Mouse (Mus musculus): ENCODE measurements around the gene Ring1. TPM values are rescaled to one million over a fixed set of nuclear protein-coding genes. Genes with fewer than 3 reads are reported as not detected.

The Ring1 gene
- polyA plus RNA-seq, 1 experiment from 2014 or later: 20.4 TPM

DNA sequence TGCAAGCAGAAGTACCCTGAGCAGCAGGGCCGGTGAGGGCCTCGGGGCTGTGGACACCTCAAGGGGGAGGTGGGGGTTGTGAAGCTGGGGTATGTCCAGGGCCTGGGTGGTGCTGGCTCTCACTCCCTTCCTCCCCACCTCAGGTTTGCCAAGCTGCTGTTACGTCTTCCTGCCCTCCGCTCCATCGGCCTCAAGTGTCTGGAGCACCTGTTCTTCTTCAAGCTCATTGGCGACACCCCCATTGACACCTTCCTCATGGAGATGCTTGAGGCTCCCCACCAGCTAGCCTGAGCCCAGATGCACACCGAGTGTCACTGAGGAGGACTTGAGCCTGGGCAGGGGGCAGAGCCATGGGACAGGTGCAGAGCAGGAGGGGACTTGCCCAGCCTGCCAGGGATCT lies 12.8 kb upstream of the Ring1 start:
- no peak for ATAC-seq
- no peak overlapping the region for H3K27ac ChIP-seq (ENCODE audit: low read length)
- WGBS: 93% methylated on average over 7 of the region's 7 CpGs
- peaks cover 19% of the 10 kb centered on the region for H3K36me3 ChIP-seq (ENCODE audit: control insufficient read depth, insufficient read depth)
- H3K4me2 ChIP-seq (ENCODE audit: low read length): no peak overlapping the region
- H3K9me3 ChIP-seq (ENCODE audit: control insufficient read depth, low read length): no peaks in the 10 kb centered on the region
- no peaks in the 10 kb centered on the region for H3K27me3 ChIP-seq (replicated peaks; ENCODE audit: control insufficient read depth, insufficient read depth, low read length)
- H3K9ac ChIP-seq (replicated peaks; ENCODE audit: low read depth, low read length): no peak overlapping the region
- peaks cover 32% of the 10 kb centered on the region for H3K4me1 ChIP-seq (replicated peaks; ENCODE audit: control insufficient read depth, insufficient read depth, low read length)
- no peak overlapping the region for H3K4me3 ChIP-seq (replicated peaks; ENCODE audit: low read length)

DNA sequence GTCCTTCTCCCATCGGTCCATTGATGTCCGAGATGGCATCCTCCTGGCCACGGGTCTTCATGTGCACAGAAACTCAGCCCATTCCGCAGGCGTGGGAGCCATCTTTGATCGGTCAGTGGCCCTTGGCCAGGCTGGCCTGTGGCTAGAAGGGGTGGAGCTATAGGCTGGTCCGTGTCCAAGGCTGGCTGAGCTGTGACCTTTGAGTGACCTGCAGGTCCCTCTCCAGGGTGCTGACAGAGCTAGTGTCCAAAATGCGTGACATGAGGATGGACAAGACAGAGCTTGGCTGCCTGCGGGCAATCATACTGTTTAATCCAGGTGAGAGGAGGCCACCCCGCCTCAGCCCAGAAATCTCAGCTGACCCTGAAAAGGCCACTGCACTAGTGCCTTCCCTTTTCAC lies 12.2 kb upstream of the Ring1 start:
- WGBS: 85% methylated on average over 10 of the region's 10 CpGs
- Histone ChIP-seq H3K27me3 (replicated peaks; ENCODE audit: control insufficient read depth, insufficient read depth, low read length) (no peaks in the 10 kb centered on the region), H3K4me1 (replicated peaks; ENCODE audit: control insufficient read depth, insufficient read depth, low read length) (peaks cover 32% of the 10 kb centered on the region), H3K4me2 (ENCODE audit: low read length) (no peak overlapping the region), H3K36me3 (ENCODE audit: control insufficient read depth, insufficient read depth) (peaks cover 19% of the 10 kb centered on the region), H3K9ac (replicated peaks; ENCODE audit: low read depth, low read length) (no peak overlapping the region), H3K9me3 (ENCODE audit: control insufficient read depth, low read length) (no peaks in the 10 kb centered on the region), H3K4me3 (replicated peaks; ENCODE audit: low read length) (no peak overlapping the region), H3K27ac (ENCODE audit: low read length) (no peak overlapping the region)
- no peak for ATAC-seq

DNA sequence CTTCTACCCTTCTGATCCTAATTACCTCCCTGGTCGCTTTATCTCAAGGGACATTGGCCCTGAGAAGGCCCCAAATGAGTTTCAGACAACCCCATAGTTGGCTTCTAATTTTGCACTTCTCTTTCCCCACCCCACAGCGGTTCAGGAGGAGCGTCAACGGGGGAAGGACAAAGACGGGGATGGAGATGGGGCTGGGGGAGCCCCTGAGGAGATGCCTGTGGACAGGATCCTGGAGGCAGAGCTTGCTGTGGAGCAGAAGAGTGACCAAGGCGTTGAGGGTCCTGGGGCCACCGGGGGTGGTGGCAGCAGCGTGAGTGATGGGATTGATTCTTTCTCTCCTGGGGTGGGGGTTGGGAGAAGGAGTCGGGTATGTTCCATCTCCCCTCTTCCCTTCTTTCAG lies 11.0 kb upstream of the Ring1 start:
- 91% methylated on average over 9 of the region's 9 CpGs for WGBS
- Histone ChIP-seq H3K4me1 (replicated peaks; ENCODE audit: control insufficient read depth, insufficient read depth, low read length) (peaks cover 36% of the 10 kb centered on the region), H3K4me2 (ENCODE audit: low read length) (no peak overlapping the region), H3K9ac (replicated peaks; ENCODE audit: low read depth, low read length) (no peak overlapping the region), H3K36me3 (ENCODE audit: control insufficient read depth, insufficient read depth) (peaks cover 19% of the 10 kb centered on the region), H3K27me3 (replicated peaks; ENCODE audit: control insufficient read depth, insufficient read depth, low read length) (no peaks in the 10 kb centered on the region), H3K27ac (ENCODE audit: low read length) (no peak overlapping the region), H3K9me3 (ENCODE audit: control insufficient read depth, low read length) (no peaks in the 10 kb centered on the region), H3K4me3 (replicated peaks; ENCODE audit: low read length) (no peak overlapping the region)
- ATAC-seq: no peak

DNA sequence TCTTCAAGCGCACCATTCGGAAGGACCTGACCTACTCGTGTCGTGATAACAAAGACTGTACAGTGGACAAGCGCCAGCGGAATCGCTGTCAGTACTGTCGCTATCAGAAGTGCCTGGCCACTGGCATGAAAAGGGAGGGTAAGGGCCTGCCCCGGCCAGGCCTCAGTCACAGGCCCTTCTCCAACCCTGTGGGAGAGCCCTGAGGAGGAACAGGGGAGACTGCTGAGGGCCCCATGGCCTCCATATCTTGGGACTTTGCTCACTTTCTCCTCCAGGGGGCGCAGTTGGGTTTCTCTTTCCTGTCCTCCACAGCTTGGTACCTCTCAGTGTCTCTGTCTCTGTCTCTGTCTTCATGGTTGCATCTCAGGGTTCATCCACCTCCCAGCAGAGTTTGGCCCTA lies 9.6 kb upstream of the Ring1 start:
- Histone ChIP-seq H3K4me1 (replicated peaks; ENCODE audit: control insufficient read depth, insufficient read depth, low read length) (peaks cover 40% of the 10 kb centered on the region), H3K9ac (replicated peaks; ENCODE audit: low read depth, low read length) (no peak overlapping the region), H3K9me3 (ENCODE audit: control insufficient read depth, low read length) (no peaks in the 10 kb centered on the region), H3K36me3 (ENCODE audit: control insufficient read depth, insufficient read depth) (peaks cover 22% of the 10 kb centered on the region), H3K27ac (ENCODE audit: low read length) (no peak overlapping the region), H3K4me2 (ENCODE audit: low read length) (no peak overlapping the region), H3K27me3 (replicated peaks; ENCODE audit: control insufficient read depth, insufficient read depth, low read length) (no peaks in the 10 kb centered on the region), H3K4me3 (replicated peaks; ENCODE audit: low read length) (no peak overlapping the region)
- WGBS: 85% methylated on average over 9 of the region's 10 CpGs
- ATAC-seq: no peak

DNA sequence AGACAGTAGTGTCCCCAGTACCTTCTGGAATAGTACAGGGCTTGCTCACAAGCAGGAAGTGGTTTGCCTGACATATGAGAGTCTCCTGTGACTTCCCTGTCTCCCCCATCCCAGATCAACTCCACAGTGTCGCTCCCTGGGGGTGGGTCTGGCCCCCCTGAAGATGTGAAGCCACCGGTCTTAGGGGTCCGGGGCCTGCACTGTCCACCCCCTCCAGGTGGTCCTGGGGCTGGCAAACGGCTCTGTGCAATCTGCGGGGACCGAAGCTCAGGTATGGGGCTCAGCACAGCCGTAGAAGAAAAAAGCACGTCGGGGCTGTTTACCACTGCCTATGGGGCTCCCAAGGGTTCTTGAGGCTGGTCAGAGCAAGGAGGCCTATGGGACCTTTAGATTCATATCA lies 9.0 kb upstream of the Ring1 start:
- WGBS: 95% methylated on average over 9 of the region's 9 CpGs
- no peak for ATAC-seq
- Histone ChIP-seq H3K4me2 (ENCODE audit: low read length) (no peak overlapping the region), H3K27ac (ENCODE audit: low read length) (no peak overlapping the region), H3K4me1 (replicated peaks; ENCODE audit: control insufficient read depth, insufficient read depth, low read length) (peaks cover 39% of the 10 kb centered on the region), H3K4me3 (replicated peaks; ENCODE audit: low read length) (no peak overlapping the region; the same call in 1 of the 2 replicates), H3K27me3 (replicated peaks; ENCODE audit: control insufficient read depth, insufficient read depth, low read length) (no peaks in the 10 kb centered on the region), H3K9ac (replicated peaks; ENCODE audit: low read depth, low read length) (no peak overlapping the region), H3K36me3 (ENCODE audit: control insufficient read depth, insufficient read depth) (peaks cover 25% of the 10 kb centered on the region), H3K9me3 (ENCODE audit: control insufficient read depth, low read length) (no peaks in the 10 kb centered on the region)

DNA sequence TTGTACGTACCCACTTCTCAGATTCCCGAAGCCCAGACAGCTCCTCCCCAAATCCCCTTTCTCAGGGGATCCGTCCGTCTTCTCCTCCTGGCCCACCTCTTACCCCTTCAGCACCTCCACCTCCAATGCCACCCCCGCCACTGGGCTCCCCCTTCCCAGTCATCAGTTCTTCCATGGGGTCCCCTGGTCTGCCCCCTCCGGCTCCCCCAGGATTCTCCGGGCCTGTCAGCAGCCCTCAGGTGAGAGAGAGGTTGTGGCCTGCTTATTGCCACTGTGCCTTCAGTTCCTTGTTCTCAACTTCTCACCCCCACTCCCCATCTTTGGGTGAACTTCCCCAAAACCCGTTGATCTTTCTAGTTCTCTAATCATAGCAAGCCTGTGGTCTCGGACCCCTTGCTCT lies 8.3 kb upstream of the Ring1 start:
- Histone ChIP-seq H3K27me3 (replicated peaks; ENCODE audit: control insufficient read depth, insufficient read depth, low read length) (no peaks in the 10 kb centered on the region), H3K4me1 (replicated peaks; ENCODE audit: control insufficient read depth, insufficient read depth, low read length) (peaks cover 38% of the 10 kb centered on the region), H3K4me2 (ENCODE audit: low read length) (peak overlapping the region; percentile 85), H3K9ac (replicated peaks; ENCODE audit: low read depth, low read length) (peak overlapping the region; percentile 86), H3K9me3 (ENCODE audit: control insufficient read depth, low read length) (no peaks in the 10 kb centered on the region), H3K4me3 (replicated peaks; ENCODE audit: low read length) (peak overlapping the region; percentile 81), H3K27ac (ENCODE audit: low read length) (no peak overlapping the region), H3K36me3 (ENCODE audit: control insufficient read depth, insufficient read depth) (peaks cover 24% of the 10 kb centered on the region)
- WGBS: 56% methylated on average over 9 of the region's 9 CpGs
- ATAC-seq: no peak

DNA sequence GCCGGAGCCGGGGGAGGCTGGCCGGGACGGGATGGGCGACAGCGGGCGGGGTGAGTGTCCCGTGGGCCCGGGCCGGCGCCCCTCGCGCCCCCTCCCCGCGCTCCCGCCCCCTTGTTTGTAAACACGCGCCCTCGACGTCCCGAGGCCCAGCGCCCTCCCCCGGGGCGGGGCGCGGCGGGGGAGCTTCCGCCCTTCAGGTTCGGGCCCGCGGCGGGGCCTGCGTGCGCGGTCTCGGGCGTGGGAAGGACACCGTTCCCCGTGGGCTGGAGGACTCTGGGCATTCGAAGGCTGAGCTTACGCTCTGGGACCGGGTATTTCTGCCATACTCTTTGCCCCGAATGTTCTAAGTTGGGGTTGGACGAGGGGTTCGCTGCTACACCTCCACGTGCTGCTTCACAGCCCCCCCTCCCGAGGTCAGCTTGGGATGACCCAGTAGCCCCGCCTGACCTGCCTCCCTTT lies 7.7 kb upstream of the Ring1 start:
- Histone ChIP-seq H3K4me3 (replicated peaks; ENCODE audit: low read length) (peak overlapping the region; percentile 81), H3K4me2 (ENCODE audit: low read length) (peak overlapping the region; percentile 85), H3K9me3 (ENCODE audit: control insufficient read depth, low read length) (no peaks in the 10 kb centered on the region), H3K36me3 (ENCODE audit: control insufficient read depth, insufficient read depth) (peaks cover 19% of the 10 kb centered on the region), H3K27ac (ENCODE audit: low read length) (peak overlapping the region; percentile 95), H3K9ac (replicated peaks; ENCODE audit: low read depth, low read length) (peak overlapping the region; percentile 86), H3K27me3 (replicated peaks; ENCODE audit: control insufficient read depth, insufficient read depth, low read length) (no peaks in the 10 kb centered on the region), H3K4me1 (replicated peaks; ENCODE audit: control insufficient read depth, insufficient read depth, low read length) (peaks cover 42% of the 10 kb centered on the region)
- under 1% methylated on average over 22 of the region's 48 CpGs for WGBS
- ATAC-seq: 0 out of 2 replicates have a peak, but pooled peaks have one; percentile 1

DNA sequence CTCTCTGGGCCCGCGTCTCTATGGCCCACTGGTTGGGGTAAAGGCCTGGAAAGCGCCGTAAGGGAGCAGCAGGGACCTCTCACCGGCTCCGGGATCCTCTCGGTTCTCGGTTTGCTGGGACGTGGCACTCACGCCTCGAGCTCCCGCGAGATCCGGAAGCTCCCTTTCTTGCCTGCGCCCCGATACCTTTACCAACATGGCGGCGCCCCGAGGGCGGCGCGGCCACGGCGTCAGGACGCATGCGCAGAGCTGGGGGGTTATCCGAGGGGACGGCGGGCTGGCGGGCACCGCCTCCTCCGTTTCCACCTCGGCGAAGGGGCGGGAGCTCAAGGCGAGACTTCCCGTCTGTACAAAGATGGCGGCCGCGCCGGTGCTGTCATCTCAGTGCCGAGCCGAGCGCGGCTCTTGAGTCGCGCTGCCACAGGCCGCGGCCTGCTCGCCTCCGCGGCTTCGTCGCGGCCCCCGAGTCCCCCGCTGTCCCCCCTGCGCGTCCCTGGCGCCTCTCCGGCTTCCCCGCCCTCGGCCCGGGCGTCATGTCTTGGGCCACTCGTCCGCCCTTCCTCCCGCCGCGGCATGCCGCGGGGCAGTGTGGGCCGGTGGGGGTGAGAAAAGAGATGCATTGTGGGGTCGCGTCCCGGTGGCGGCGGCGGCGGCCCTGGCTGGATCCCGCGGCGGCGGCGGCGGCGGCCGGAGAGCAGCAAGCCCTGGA lies 7.1 kb upstream of the Ring1 start, which contains the start of the genes Slc39a7 and Rxrb:
Gene Slc39a7, minus strand, starts transcription at position 218 of the 709 bp plus-strand sequence.
Gene Rxrb, plus strand, starts transcription at position 348 of the 709 bp plus-strand sequence.
- under 1% methylated on average over 60 of the region's 88 CpGs for WGBS
- Histone ChIP-seq H3K9me3 (ENCODE audit: control insufficient read depth, low read length) (no peaks in the 10 kb centered on the region), H3K27me3 (replicated peaks; ENCODE audit: control insufficient read depth, insufficient read depth, low read length) (no peaks in the 10 kb centered on the region), H3K4me3 (replicated peaks; ENCODE audit: low read length) (peak within 1 kb of the TSS; percentile 81), H3K27ac (ENCODE audit: low read length) (peak within 1 kb of the TSS; percentile 95), H3K9ac (replicated peaks; ENCODE audit: low read depth, low read length) (peak within 1 kb of the TSS; percentile 86), H3K4me1 (replicated peaks; ENCODE audit: control insufficient read depth, insufficient read depth, low read length) (peaks cover 47% of the 10 kb centered on the region), H3K4me2 (ENCODE audit: low read length) (peak within 1 kb of the TSS; percentile 99), H3K36me3 (ENCODE audit: control insufficient read depth, insufficient read depth) (peaks cover 17% of the 10 kb centered on the region)
- peak; percentile 81 for ATAC-seq

DNA sequence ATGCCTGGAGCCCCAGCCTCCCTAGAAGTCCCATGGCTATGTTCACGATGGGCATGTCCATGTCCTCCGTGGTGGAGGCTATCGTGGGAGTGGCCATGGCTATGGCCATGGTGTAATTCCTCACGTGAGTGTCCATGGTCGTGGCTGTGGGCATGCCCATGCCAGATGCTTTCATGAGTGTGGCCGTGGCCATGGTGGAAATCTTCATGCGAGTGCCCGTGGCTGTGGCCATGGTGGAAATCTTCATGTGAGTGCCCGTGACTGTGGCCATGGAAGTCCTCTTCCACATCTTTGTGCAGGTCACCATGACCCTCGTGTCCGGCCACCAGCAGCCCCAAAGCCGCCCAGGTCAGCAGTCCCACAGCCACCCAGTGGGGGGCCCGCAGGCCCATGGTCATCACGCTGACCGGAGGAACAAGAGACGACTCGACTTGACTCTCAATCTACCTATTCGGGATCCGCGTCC lies 6.4 kb upstream of the Ring1 start:
- Histone ChIP-seq H3K4me3 (replicated peaks; ENCODE audit: low read length) (peak overlapping the region; percentile 81), H3K4me1 (replicated peaks; ENCODE audit: control insufficient read depth, insufficient read depth, low read length) (peaks cover 54% of the 10 kb centered on the region), H3K4me2 (ENCODE audit: low read length) (peak overlapping the region; percentile 99), H3K27ac (ENCODE audit: low read length) (peak overlapping the region; percentile 95), H3K27me3 (replicated peaks; ENCODE audit: control insufficient read depth, insufficient read depth, low read length) (no peaks in the 10 kb centered on the region), H3K9me3 (ENCODE audit: control insufficient read depth, low read length) (no peaks in the 10 kb centered on the region), H3K9ac (replicated peaks; ENCODE audit: low read depth, low read length) (peak overlapping the region; percentile 86), H3K36me3 (ENCODE audit: control insufficient read depth, insufficient read depth) (peaks cover 10% of the 10 kb centered on the region)
- WGBS: 6% methylated on average over 20 of the region's 20 CpGs
- no peak for ATAC-seq

All from forebrain, embryonic 16.5 days (tissue).